Mouse (Mus musculus): ENCODE data around the gene Kazn. TPM values are rescaled to one million over a fixed set of nuclear protein-coding genes. Genes with fewer than 3 reads are reported as not detected.

Gene Kazn
- polyA plus RNA-seq, 1 experiment from 2014 or later: 19.1 TPM

- peaks cover 43% of the 10 kb centered on the region for H3K4me1 ChIP-seq (replicated peaks)
- H3K4me2 ChIP-seq: peak overlapping the region; percentile 96
- peak overlapping the region; percentile 59 for H3K4me3 ChIP-seq
- no peaks in the 10 kb centered on the region for H3K9me3 ChIP-seq
- H3K36me3 ChIP-seq: no peaks in the 10 kb centered on the region
- no peak overlapping the region for H3K27ac ChIP-seq
- peak overlapping the region; percentile 81 for H3K9ac ChIP-seq
- WGBS: 28% methylated on average over 14 of the region's 14 CpGs
- peaks cover 18% of the 10 kb centered on the region for H3K27me3 ChIP-seq
- ATAC-seq (ENCODE audit: low FRiP score): no peak
Measured at GRCm38 (mm10) chr4:142238041-142238440, 1.2 kb downstream of the Kazn start.

- peaks cover 50% of the 10 kb centered on the region for H3K4me1 ChIP-seq (replicated peaks)
- no peaks in the 10 kb centered on the region for H3K36me3 ChIP-seq
- no peak overlapping the region for H3K9ac ChIP-seq
- ATAC-seq (ENCODE audit: low FRiP score): no peak
- H3K9me3 ChIP-seq: no peaks in the 10 kb centered on the region
- H3K4me2 ChIP-seq: no peak overlapping the region
- peaks cover 18% of the 10 kb centered on the region for H3K27me3 ChIP-seq
- H3K4me3 ChIP-seq: no peak overlapping the region
- 90% methylated on average over 4 of the region's 4 CpGs for WGBS
- no peak overlapping the region for H3K27ac ChIP-seq
Measured at GRCm38 (mm10) chr4:142236681-142237080, 2.5 kb downstream of the Kazn start.

GRCm38 (mm10) chr4:142235426-142235825, 3.8 kb downstream of the Kazn start:
- Histone ChIP-seq H3K9ac (no peak overlapping the region), H3K27me3 (peaks cover 18% of the 10 kb centered on the region), H3K36me3 (no peaks in the 10 kb centered on the region), H3K4me2 (no peak overlapping the region), H3K4me1 (replicated peaks) (peaks cover 46% of the 10 kb centered on the region), H3K27ac (no peak overlapping the region), H3K4me3 (no peak overlapping the region), H3K9me3 (no peaks in the 10 kb centered on the region)
- WGBS: 81% methylated on average over 11 of the region's 11 CpGs
- no peak for ATAC-seq (ENCODE audit: low FRiP score)

- H3K4me1 ChIP-seq (replicated peaks): peaks cover 41% of the 10 kb centered on the region
- no peak for ATAC-seq (ENCODE audit: low FRiP score)
- H3K9me3 ChIP-seq: no peaks in the 10 kb centered on the region
- peaks cover 18% of the 10 kb centered on the region for H3K27me3 ChIP-seq
- no peak overlapping the region for H3K27ac ChIP-seq
- no peak overlapping the region for H3K4me3 ChIP-seq
- 69% methylated on average over 9 of the region's 9 CpGs for WGBS
- no peak overlapping the region for H3K9ac ChIP-seq
- H3K4me2 ChIP-seq: no peak overlapping the region
- no peaks in the 10 kb centered on the region for H3K36me3 ChIP-seq
Measured at GRCm38 (mm10) chr4:142234828-142235227, 4.4 kb downstream of the Kazn start.

GRCm38 (mm10) chr4:142228821-142229575, 10.2 kb downstream of the Kazn start:
- no peak for ATAC-seq (ENCODE audit: low FRiP score)
- 43% methylated on average over 13 of the region's 13 CpGs for whole genome bisulfite sequencing

GRCm38 (mm10) chr4:142223898-142224645, 15.1 kb downstream of the Kazn start:
- Histone ChIP-seq H3K4me3 (no peak overlapping the region), H3K4me2 (no peak overlapping the region), H3K27me3 (no peaks in the 10 kb centered on the region), H3K36me3 (no peaks in the 10 kb centered on the region), H3K9me3 (no peaks in the 10 kb centered on the region), H3K4me1 (replicated peaks) (peaks cover 50% of the 10 kb centered on the region), H3K9ac (no peak overlapping the region), H3K27ac (0 out of 2 replicates have a peak overlapping the region, but pooled peaks have one; percentile 18)
- ATAC-seq (ENCODE audit: low FRiP score): no peak
- 74% methylated on average over 9 of the region's 9 CpGs for WGBS

More at GRCm38 (mm10) chr4:142228821-142229575, 10.2 kb downstream of the Kazn start:
- H3K4me2 ChIP-seq: no peak overlapping the region
- no peak overlapping the region for H3K27ac ChIP-seq
- H3K36me3 ChIP-seq: no peaks in the 10 kb centered on the region
- no peaks in the 10 kb centered on the region for H3K27me3 ChIP-seq
- peaks cover 40% of the 10 kb centered on the region for H3K4me1 ChIP-seq (replicated peaks)
- no peak overlapping the region for H3K4me3 ChIP-seq
- no peaks in the 10 kb centered on the region for H3K9me3 ChIP-seq
- no peak overlapping the region for H3K9ac ChIP-seq

GRCm38 (mm10) chr4:142222385-142222784, 16.8 kb downstream of the Kazn start:
- no peaks in the 10 kb centered on the region for H3K27me3 ChIP-seq
- peaks cover 47% of the 10 kb centered on the region for H3K4me1 ChIP-seq (replicated peaks)
- ATAC-seq (ENCODE audit: low FRiP score): no peak
- H3K4me2 ChIP-seq: no peak overlapping the region
- H3K36me3 ChIP-seq: no peaks in the 10 kb centered on the region
- H3K4me3 ChIP-seq: no peak overlapping the region
- no peaks in the 10 kb centered on the region for H3K9me3 ChIP-seq
- H3K9ac ChIP-seq: no peak overlapping the region
- 76% methylated on average over 1 of the region's 1 CpGs for WGBS
- H3K27ac ChIP-seq: no peak overlapping the region

GRCm38 (mm10) chr4:142221757-142222072, 17.5 kb downstream of the Kazn start:
- no peak overlapping the region for H3K9ac ChIP-seq
- no peaks in the 10 kb centered on the region for H3K9me3 ChIP-seq
- H3K4me2 ChIP-seq: no peak overlapping the region
- no peaks in the 10 kb centered on the region for H3K36me3 ChIP-seq
- H3K4me3 ChIP-seq: no peak overlapping the region
- no peaks in the 10 kb centered on the region for H3K27me3 ChIP-seq
- ATAC-seq (ENCODE audit: low FRiP score): no peak
- 57% methylated on average over 5 of the region's 5 CpGs for WGBS
- H3K27ac ChIP-seq: peak overlapping the region; percentile 40; the same call in 1 of the 2 replicates
- peaks cover 52% of the 10 kb centered on the region for H3K4me1 ChIP-seq (replicated peaks)

GRCm38 (mm10) chr4:142221025-142221756, 18.0 kb downstream of the Kazn start:
- no peak for ATAC-seq (ENCODE audit: low FRiP score)
- no peaks in the 10 kb centered on the region for H3K36me3 ChIP-seq
- no peak overlapping the region for H3K4me3 ChIP-seq
- no peak overlapping the region for H3K9ac ChIP-seq
- H3K27ac ChIP-seq: peak overlapping the region; percentile 40
- H3K9me3 ChIP-seq: no peaks in the 10 kb centered on the region
- H3K4me2 ChIP-seq: no peak overlapping the region
- 65% methylated on average over 18 of the region's 18 CpGs for WGBS
- H3K27me3 ChIP-seq: no peaks in the 10 kb centered on the region
- peaks cover 56% of the 10 kb centered on the region for H3K4me1 ChIP-seq (replicated peaks)

- Histone ChIP-seq H3K9me3 (no peaks in the 10 kb centered on the region), H3K9ac (no peak overlapping the region), H3K27ac (no peak overlapping the region), H3K27me3 (no peaks in the 10 kb centered on the region), H3K4me1 (replicated peaks) (peaks cover 49% of the 10 kb centered on the region), H3K4me2 (no peak overlapping the region), H3K36me3 (no peaks in the 10 kb centered on the region), H3K4me3 (no peak overlapping the region)
- 63% methylated on average over 8 of the region's 8 CpGs for WGBS
- ATAC-seq (ENCODE audit: low FRiP score): no peak
Measured at GRCm38 (mm10) chr4:142218997-142219396, 20.2 kb downstream of the Kazn start.

GRCm38 (mm10) chr4:142217048-142217447, 22.2 kb downstream of the Kazn start:
- H3K27me3 ChIP-seq: no peaks in the 10 kb centered on the region
- no peak for ATAC-seq (ENCODE audit: low FRiP score)
- H3K9ac ChIP-seq: no peak overlapping the region
- no peak overlapping the region for H3K4me2 ChIP-seq
- WGBS: 89% methylated on average over 6 of the region's 6 CpGs
- no peaks in the 10 kb centered on the region for H3K9me3 ChIP-seq
- no peaks in the 10 kb centered on the region for H3K36me3 ChIP-seq
- no peak overlapping the region for H3K27ac ChIP-seq
- no peak overlapping the region for H3K4me3 ChIP-seq
- H3K4me1 ChIP-seq (replicated peaks): peaks cover 58% of the 10 kb centered on the region

- ATAC-seq (ENCODE audit: low FRiP score): no peak
- 72% methylated on average over 7 of the region's 7 CpGs for WGBS
- Histone ChIP-seq H3K27ac (no peak overlapping the region), H3K4me2 (no peak overlapping the region), H3K36me3 (no peaks in the 10 kb centered on the region), H3K4me3 (no peak overlapping the region), H3K27me3 (no peaks in the 10 kb centered on the region), H3K9me3 (no peaks in the 10 kb centered on the region), H3K4me1 (replicated peaks) (peaks cover 45% of the 10 kb centered on the region), H3K9ac (no peak overlapping the region)
Measured at GRCm38 (mm10) chr4:142215760-142216159, 23.4 kb downstream of the Kazn start.

Measured in hindbrain, embryonic 13.5 days (tissue).